Mouse (Mus musculus) hindbrain, embryonic 15.5 days (tissue): ENCODE data around the gene Fam20b. TPM values are rescaled to one million over a fixed set of nuclear protein-coding genes. Genes with fewer than 3 reads are reported as not detected.
"Not testable (repeated sequence)": the region's sequence is repeated elsewhere in the genome, so short reads cannot be mapped to it uniquely, and the experiment has no call there.

Source experiments
- ATAC-seq: fragments of 200-750 bp; cut with Nextera tagmentation; 2 replicates; pipeline ENCODE4 v1.8.0; 2017; ENCODE audit warnings: low read depth, moderate number of reproducible peaks, moderate TSS enrichment; ENCODE audit not compliant: low FRiP score
- H3K27ac ChIP-seq: fragments of 300-500 bp; sonication (generic); replicated peaks from 2 replicates; pipeline ENCODE4 v1.5.1; 2015; ENCODE audit warnings: mild to moderate bottlenecking, inconsistent platforms
- H3K27me3 ChIP-seq: fragments of 300-500 bp; sonication (generic); 2 replicates; pipeline ENCODE4 v1.6.1; 2015; ENCODE audit warnings: control low read depth, inconsistent platforms
- H3K36me3 ChIP-seq: fragments of 300-500 bp; sonication (generic); 2 replicates; pipeline ENCODE4 v1.6.1; 2015; ENCODE audit warnings: control low read depth, inconsistent platforms
- H3K4me1 ChIP-seq: fragments of 300-500 bp; sonication (generic); replicated peaks from 2 replicates; pipeline ENCODE4 v1.6.1; 2015; ENCODE audit warnings: control low read depth, inconsistent platforms
- H3K4me2 ChIP-seq: fragments of 300-500 bp; sonication (generic); 2 replicates; pipeline ENCODE4 v1.6.1; 2015; ENCODE audit warnings: moderate library complexity, mild to moderate bottlenecking, inconsistent platforms
- H3K4me3 ChIP-seq: fragments of 300-500 bp; sonication (generic); 2 replicates; pipeline ENCODE4 v1.5.1; 2015; ENCODE audit warnings: mild to moderate bottlenecking, inconsistent platforms
- H3K9ac ChIP-seq: fragments of 300-500 bp; sonication (generic); 2 replicates; pipeline ENCODE4 v1.6.1; 2015; ENCODE audit warnings: inconsistent platforms
- H3K9me3 ChIP-seq: fragments of 300-500 bp; sonication (generic); 2 replicates; pipeline ENCODE4 v1.6.1; 2016; ENCODE audit warnings: control low read depth, inconsistent platforms
- WGBS: fragments of 180-500 bp; shearing (Covaris S2); methylation state at CpG from one replicate; pipeline ENCODE4 v1.1.7; 2015; 5-methylcytosine and 5-hydroxymethylcytosine counted together
- polyA plus RNA-seq: library from polyadenylated mRNA; unstranded; fragments of >200 nt; fragmentation: Nextera tagmentation; extraction: Ambion mirVana; gene quantifications from 2 replicates; pipeline ENCODE4 v1.2.1, GENCODE M21; 2015

Gene Fam20b
- polyA plus RNA-seq, 1 experiment from 2014 or later, result 32.7 TPM

DNA sequence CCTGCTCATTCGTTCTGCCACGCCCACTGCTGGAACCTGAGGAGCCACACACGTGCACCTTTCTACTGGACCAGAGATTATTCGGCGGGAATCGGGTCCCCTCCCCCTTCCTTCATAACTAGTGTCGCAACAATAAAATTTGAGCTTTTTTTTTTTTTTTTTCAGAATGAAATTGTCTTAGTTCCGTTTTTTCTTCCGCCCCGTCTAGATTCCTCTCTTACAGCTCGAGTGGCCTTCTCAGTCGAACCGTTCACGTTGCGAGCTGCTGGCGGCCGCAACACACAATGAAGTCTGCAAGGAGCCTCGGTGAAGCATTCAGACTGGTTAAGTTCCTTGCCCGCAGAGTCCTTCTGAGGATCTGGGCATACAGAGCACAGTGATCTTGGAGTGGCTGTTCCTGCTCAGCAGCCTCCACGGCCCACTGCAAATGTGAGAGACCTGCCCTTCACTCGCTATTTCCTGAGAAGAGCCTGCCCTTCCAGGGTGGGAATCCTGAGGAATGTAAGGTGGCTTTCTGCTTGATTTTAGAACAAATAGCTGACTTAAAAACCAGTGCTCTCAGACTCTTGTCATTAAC is 58.1 kb downstream of the Fam20b start:
- not testable (repeated sequence) for H3K4me3 ChIP-seq, H3K9me3 ChIP-seq, H3K9ac ChIP-seq, H3K4me1 ChIP-seq, H3K4me2 ChIP-seq, H3K27me3 ChIP-seq, H3K36me3 ChIP-seq, H3K27ac ChIP-seq, ATAC-seq
- WGBS, result 80% methylated on average over 21 of the region's 21 CpGs

DNA sequence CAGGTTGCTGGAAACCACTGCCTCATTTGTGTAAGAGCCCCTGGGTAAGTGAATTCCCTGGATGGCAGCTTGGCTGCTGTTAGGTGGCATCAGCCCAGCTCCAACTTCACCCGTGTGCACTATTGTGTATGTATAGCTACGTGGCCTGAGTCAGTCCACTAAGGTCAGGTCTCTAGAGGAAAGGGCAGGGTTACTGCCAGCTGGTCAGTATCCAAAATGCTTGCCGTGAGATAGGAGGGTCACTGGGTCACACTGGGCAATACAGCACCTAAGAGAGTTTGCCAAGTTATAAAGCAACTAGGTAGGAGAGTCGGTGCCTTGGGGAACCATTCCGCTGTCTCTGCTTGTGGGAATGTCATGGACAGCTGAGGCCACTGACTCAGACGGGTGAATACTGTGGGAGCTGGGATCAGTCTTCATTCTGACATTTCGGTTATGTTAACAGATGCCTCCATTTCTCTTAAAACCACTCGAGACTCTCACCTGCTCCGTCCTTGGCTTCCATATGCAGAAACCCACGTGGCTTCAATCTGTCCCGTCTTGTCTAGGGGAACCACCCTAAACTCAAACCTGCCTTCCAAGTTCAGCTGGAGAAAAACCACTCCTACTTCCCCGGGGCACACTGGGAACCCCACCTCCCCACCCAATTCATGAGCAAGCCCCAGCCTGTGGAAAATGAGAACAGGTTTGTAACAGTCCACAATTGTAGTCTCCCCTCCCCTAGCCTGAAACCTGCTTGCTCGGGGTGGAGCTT is 58.8 kb downstream of the Fam20b start:
- Histone ChIP-seq H3K4me3 (no peak overlapping the region), H3K36me3 (peaks cover 4% of the 10 kb centered on the region; the same call in 1 of the 2 replicates), H3K27me3 (no peaks in the 10 kb centered on the region), H3K27ac (no peak overlapping the region), H3K4me2 (no peak overlapping the region), H3K9me3 (no peaks in the 10 kb centered on the region), H3K4me1 (no peaks in the 10 kb centered on the region), H3K9ac (no peak overlapping the region)
- no peak for ATAC-seq
- WGBS, result 89% methylated on average over 13 of the region's 13 CpGs

GRCm38 (mm10) chr1:156658676-156659075 is 60.2 kb downstream of the Fam20b start:
- Histone ChIP-seq H3K9ac (no peak overlapping the region), H3K27me3 (no peaks in the 10 kb centered on the region), H3K4me3 (no peak overlapping the region), H3K36me3 (peaks cover 4% of the 10 kb centered on the region; the same call in 1 of the 2 replicates), H3K4me2 (no peak overlapping the region), H3K27ac (no peak overlapping the region), H3K9me3 (no peaks in the 10 kb centered on the region), H3K4me1 (no peaks in the 10 kb centered on the region)
- ATAC-seq, result no peak; the same call in 1 of the 2 replicates
- 90% methylated on average over 5 of the region's 5 CpGs for WGBS

- Histone ChIP-seq H3K36me3 (peaks cover 4% of the 10 kb centered on the region; the same call in 1 of the 2 replicates), H3K9ac (no peak overlapping the region), H3K4me1 (no peaks in the 10 kb centered on the region), H3K4me3 (no peak overlapping the region), H3K9me3 (no peaks in the 10 kb centered on the region), H3K27me3 (no peaks in the 10 kb centered on the region), H3K4me2 (no peak overlapping the region), H3K27ac (no peak overlapping the region)
- no peak for ATAC-seq
- 95% methylated on average over 4 of the region's 4 CpGs for WGBS
Observed at GRCm38 (mm10) chr1:156657523-156657922, 61.4 kb downstream of the Fam20b start.

DNA sequence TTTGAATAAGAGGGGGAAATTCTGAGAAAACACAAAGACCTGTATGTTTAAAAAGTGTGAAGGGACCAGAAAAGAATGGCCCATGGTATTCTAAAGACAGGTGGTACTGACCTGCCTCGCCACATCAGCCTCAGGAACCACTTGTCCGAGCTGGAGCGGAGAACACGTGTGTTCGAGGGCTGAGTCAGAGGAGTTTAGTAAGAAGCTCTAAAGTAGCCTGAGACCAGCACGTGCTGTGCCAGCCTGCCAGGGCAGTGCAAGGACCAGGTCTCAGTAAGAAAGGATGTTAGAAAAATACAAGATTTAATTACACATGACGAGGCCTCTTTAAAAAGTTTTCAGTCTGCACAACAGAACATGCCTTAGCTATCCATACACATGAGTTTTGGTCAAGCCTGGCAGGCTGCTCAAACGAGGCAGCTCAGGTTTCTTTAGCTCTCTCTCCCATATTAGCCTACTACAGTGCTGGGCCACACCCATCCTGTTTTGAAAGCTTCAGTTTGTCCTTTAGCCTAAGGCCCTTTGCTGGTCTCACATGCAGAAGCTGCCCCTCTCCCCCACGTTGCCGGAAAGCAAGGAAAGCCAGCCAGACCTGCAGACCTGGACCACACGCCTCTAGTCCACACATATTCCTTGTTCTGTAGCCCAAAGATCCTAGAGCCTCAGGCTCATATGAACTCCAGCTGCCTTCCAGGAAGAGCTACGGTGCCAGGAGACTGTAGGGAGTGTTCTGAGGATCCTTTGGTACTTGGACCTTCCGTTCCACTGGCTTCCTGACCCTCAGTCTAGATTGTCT is 64.0 kb downstream of the Fam20b start:
- Histone ChIP-seq H3K4me3 (no peak overlapping the region), H3K4me1 (no peaks in the 10 kb centered on the region), H3K4me2 (no peak overlapping the region), H3K36me3 (no peaks in the 10 kb centered on the region), H3K9ac (no peak overlapping the region), H3K27ac (no peak overlapping the region), H3K27me3 (no peaks in the 10 kb centered on the region), H3K9me3 (no peaks in the 10 kb centered on the region)
- no peak for ATAC-seq
- WGBS, result 86% methylated on average over 13 of the region's 13 CpGs

DNA sequence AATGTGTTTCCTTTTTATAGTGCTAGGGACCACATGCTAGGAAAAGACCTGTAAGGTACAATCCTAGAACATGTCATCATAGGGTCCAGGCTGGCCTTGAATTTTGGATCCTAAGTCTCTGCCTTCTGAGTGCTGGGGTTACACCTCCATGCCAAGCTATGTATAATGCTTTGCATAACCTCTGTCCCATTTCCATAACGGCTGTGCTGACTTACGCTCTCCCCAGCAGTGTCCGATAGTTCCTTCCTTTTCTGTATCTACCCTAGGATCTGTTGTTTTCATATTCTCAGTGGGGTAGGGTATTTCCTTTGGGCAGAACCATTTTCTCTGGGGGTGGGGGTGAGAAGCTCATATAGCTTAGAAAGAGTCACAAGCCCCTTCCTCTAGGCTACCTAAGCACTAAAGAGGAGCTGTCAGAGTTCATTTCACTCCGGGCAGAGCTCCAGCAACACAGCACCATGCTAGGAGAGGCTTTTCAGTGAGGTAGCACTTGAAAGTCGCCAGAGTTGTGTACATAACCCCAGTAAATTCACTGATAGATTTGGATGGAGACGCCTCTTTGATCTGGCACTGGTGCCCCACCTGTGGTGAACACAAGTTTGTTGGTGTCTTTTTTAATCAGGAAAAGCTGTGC is 66.6 kb downstream of the Fam20b start:
- Histone ChIP-seq H3K9ac (no peak overlapping the region), H3K4me1 (no peaks in the 10 kb centered on the region), H3K27ac (no peak overlapping the region), H3K9me3 (no peaks in the 10 kb centered on the region), H3K27me3 (no peaks in the 10 kb centered on the region), H3K4me2 (no peak overlapping the region), H3K4me3 (no peak overlapping the region), H3K36me3 (no peaks in the 10 kb centered on the region)
- 56% methylated on average over 6 of the region's 6 CpGs for WGBS
- no peak for ATAC-seq

- WGBS, result 75% methylated on average over 9 of the region's 9 CpGs
- no peaks in the 10 kb centered on the region for H3K27me3 ChIP-seq
- ATAC-seq, result no peak
- H3K4me2 ChIP-seq, result no peak overlapping the region
- no peaks in the 10 kb centered on the region for H3K36me3 ChIP-seq
- no peak overlapping the region for H3K27ac ChIP-seq
- no peaks in the 10 kb centered on the region for H3K9me3 ChIP-seq
- H3K9ac ChIP-seq, result no peak overlapping the region
- peaks cover 5% of the 10 kb centered on the region; the same call in 1 of the 2 replicates for H3K4me1 ChIP-seq
- H3K4me3 ChIP-seq, result no peak overlapping the region
Observed at GRCm38 (mm10) chr1:156650631-156651030, 68.3 kb downstream of the Fam20b start.

DNA sequence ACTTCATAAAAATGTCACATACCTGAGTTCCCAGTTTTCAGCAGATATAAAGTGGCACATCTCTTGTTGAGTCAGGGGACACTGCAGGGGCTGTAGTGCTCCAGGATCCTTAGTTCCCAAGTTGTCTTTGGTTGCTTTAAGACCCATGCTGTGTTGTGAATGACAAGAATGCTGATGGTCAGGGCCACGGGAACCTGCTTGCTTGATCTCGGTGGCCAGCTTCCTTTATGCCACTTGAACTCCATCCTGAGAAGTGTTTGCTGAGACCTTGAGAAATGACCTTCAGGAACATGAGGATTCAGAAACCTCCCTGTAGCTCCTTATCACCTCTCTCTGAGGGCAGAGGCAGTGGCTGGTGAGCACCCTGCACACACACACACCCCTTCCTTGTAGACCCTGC is 70.2 kb downstream of the Fam20b start:
- Histone ChIP-seq H3K4me2 (no peak overlapping the region), H3K4me3 (no peak overlapping the region), H3K9me3 (no peaks in the 10 kb centered on the region), H3K4me1 (peaks cover 23% of the 10 kb centered on the region), H3K36me3 (no peaks in the 10 kb centered on the region), H3K27ac (no peak overlapping the region), H3K27me3 (no peaks in the 10 kb centered on the region), H3K9ac (no peak overlapping the region)
- no peak for ATAC-seq
- WGBS, result 24% methylated on average over 2 of the region's 2 CpGs

- H3K9me3 ChIP-seq, result no peaks in the 10 kb centered on the region
- no peak overlapping the region for H3K4me3 ChIP-seq
- H3K27me3 ChIP-seq, result no peaks in the 10 kb centered on the region
Observed at GRCm38 (mm10) chr1:156645971-156646370, 72.9 kb downstream of the Fam20b start.

GRCm38 (mm10) chr1:156644780-156645523 is 73.9 kb downstream of the Fam20b start:
- Histone ChIP-seq H3K4me1 (peaks cover 27% of the 10 kb centered on the region), H3K4me2 (no peak overlapping the region), H3K9ac (no peak overlapping the region), H3K36me3 (peaks cover 27% of the 10 kb centered on the region), H3K27ac (0 out of 2 replicates have a peak overlapping the region, but pooled peaks have one; percentile 12), H3K4me3 (no peak overlapping the region), H3K27me3 (no peaks in the 10 kb centered on the region), H3K9me3 (no peaks in the 10 kb centered on the region)
- ATAC-seq, result no peak
- 53% methylated on average over 13 of the region's 13 CpGs for WGBS

More at GRCm38 (mm10) chr1:156645971-156646370, 72.9 kb downstream of the Fam20b start:
- Histone ChIP-seq H3K36me3 (peaks cover 20% of the 10 kb centered on the region), H3K4me1 (peaks cover 27% of the 10 kb centered on the region), H3K9ac (no peak overlapping the region), H3K4me2 (no peak overlapping the region), H3K27ac (no peak overlapping the region)
- 78% methylated on average over 4 of the region's 4 CpGs for WGBS
- ATAC-seq, result no peak

DNA sequence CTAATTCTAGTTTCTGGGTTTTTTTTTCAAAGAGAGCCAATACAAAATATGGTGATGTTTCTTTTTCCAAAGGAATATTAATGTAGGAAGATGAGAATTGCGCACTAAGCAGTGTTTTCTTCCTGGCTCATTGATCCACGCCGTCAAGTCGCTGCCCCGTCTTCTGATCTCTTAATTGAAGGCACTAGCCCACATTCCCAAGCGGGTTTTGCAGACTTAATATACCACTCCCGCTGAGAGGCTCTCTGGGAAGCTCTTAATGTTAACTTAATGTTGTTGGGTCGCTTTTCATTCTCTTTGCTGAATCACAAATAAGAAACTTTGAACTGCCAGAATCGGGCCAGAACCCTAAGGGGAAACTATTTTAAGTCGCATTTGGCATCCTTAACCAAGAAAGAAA is 74.8 kb downstream of the Fam20b start:
- Histone ChIP-seq H3K4me2 (no peak overlapping the region), H3K36me3 (peaks cover 27% of the 10 kb centered on the region), H3K27ac (no peak overlapping the region), H3K4me1 (peaks cover 27% of the 10 kb centered on the region), H3K9ac (no peak overlapping the region), H3K9me3 (no peaks in the 10 kb centered on the region), H3K4me3 (no peak overlapping the region), H3K27me3 (no peaks in the 10 kb centered on the region)
- ATAC-seq, result no peak
- WGBS, result 54% methylated on average over 10 of the region's 10 CpGs
